Mouse (Mus musculus): ENCODE measurements around the gene Pim2. TPM values are rescaled to one million over a fixed set of nuclear protein-coding genes. Genes with fewer than 3 reads are reported as not detected.

The Pim2 gene
- 1 to 10 TPM; 7.1 to 7.2 TPM for total RNA-seq (2023)

DNA sequence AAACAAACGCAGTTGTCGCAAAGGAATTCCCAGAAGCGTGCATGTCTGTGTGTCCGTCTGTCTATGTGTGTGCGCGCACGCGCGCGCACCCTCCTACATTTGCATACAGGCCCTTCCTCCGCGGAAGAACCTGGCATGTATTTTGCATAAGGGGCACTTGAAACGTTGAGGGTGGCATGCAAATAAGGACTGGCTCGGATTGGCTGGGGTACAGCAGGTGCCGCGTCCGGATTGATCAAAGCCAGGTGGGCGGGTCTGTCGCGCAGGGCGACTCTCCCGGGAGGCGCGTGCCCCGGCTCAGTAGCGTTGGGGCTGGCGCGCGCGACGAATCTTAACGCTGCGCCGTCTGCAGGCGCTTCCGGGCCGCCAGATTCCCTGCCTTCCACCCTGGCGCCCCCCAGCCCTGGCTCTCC, at the start of gene Pim2:
Gene Pim2, plus strand, starts transcription at position 256 of the 413 bp plus-strand sequence.

DNA sequence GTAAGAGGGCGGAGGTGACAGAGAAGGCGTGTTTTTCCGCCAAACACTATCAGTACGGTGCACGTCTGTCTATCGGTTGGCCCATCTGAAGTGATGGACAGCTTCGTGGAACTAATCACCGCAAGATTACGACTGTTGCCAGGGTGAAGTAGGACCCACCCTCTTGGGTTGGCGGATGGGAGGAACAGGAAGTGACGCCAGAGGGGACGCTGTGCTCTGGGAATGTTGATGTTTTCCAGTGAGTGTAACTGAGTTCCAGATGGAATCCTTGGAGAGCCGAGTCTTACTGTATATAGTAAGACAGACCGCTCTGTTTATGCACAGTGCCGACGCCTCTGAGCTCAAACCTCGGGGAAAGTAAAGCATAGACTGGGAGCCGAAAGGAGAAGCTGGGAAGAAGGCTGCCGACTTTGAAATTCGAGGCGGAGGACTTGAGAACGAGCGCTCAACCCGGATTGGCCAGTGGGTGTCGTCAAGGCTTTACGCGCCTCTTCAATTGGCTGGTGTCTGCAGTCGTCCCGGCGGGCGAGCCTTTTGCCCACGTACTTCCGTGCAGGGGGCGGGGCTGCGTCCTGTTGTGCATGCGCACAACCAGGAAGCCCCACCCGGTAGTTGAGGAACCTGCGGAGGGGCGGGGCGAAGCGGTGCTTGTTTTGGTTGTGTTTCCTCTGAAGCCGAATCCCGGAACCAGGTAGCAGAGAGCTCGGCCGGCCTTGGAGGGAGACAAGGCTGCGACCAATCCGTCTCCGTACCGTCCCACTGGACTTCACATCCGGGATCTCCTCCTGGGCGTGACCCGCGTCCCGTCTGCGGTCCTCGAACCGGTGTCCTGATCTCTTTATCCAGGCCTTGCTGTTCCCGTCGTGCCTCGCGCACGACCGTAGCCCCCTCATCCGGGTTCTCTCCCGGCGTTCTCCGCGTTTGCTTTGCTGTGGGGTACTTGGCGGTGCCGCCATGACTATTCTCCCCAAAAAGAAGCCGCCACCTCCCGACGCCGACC, 36.6 kb upstream of the Pim2 start, which contains the start of gene Otud5:
Gene Otud5, plus strand, starts transcription at position 202 of the 1,000 bp plus-strand sequence.

DNA sequence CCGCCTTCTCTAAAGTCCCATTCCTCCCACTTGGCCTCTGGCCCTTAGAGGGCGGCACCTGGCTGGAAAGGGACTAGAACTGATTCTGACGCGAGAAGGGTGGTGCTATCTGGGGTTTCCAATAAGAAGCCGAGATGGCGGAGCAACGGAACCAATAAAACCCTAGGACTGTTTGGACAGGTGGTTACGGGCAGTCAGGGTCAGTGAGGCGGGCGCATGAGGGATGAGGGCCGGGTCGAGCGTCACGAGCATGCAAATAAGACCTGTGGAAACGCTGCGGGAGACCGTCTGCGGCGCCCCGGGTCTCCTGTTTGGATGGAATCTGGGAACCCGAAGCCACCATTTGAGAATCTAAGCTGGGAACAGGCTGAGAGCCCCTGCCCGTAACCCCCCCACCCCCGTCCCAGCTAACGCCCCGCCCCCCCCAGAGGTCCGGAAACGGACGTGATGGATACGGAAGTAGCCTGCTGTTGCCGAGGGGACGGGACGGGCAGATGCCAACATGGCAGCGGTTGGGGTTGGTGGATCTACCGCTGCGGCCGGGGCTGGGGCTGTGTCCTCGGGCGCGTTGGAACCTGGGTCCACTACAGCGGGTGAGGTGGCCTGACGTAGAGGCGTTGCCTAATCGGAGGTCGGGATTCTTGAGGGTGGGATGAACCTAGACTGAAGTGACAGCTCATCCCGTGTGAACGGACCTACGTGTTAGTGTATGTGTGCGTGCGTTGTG, 5.9 kb downstream of the Pim2 start, which contains the start of gene Slc35a2:
Gene Slc35a2, plus strand, starts transcription at position 188 of the 727 bp plus-strand sequence.

DNA sequence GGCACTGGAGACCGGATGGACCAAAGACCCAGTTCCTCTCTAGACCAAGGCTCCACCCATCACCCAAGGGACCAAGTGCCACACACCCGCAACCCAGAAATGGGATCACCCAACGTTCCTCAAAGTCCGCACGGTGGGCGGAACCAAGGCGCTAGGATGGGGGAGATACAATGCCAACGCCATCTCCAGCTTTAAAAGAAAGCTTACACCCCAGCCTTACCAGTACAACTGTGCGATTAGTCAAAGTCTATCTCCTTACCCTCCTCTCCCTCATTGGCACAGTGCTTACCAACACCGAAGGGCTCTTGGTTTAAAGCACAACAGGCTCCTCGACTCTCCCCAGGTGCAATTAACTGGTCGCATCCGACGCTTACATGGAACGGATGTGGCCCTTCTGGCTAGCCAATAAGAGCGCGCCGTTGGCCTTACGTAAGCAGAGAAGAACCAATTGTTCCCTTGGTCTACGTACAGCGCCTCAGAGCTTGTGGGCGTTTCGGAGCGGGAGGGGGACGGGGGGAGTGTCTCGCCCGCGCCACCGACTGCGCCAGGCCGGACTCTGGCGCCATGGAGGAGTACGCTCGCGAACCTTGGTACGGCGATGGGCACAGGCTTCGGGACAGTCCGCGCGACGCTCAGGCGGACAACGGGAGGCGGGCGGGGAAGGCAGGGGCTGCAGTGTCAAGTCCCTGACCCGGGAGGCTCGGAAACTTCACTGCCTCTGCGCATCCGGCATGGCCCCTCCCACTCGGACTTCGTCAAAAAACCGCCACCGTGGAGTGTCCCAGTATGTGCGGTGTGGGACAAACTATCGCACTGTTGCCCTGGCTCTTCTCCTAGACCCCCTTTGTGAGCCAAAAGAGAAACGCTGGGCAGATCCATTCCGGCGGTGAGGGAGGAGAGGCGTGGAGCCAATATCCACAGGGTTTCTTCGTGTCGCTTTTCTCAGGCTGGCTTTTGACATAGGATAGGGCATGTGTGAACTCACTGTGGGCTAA, 21.1 kb downstream of the Pim2 start, which contains the start of the genes Pqbp1 and Timm17b:
Gene Pqbp1, minus strand, starts transcription at position 390 of the 995 bp plus-strand sequence.
Gene Timm17b, plus strand, starts transcription at position 478 of the 995 bp plus-strand sequence.

DNA sequence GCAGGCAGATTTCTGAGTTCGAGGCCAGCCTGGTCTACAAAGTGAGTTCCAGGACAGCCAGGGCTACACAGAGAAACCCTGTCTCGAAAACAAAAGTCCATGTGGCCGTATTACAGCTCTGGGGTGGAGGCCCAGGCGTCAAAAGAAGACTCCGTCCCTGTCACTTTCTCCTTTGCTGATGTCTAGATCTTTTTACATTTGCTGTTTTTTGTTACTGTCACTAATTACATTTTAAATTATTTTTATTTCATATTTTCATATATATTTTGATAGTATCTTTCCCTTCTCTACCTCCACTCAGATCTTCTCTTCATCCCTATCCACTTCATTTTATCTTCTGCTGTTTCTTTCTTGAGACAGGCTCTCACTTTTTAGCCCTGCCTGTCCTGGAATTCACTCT, 29.7 kb downstream of the Pim2 start, which contains the start of gene Gm10491:
Gene Gm10491, minus strand, starts transcription at position 101 of the 400 bp plus-strand sequence.

DNA sequence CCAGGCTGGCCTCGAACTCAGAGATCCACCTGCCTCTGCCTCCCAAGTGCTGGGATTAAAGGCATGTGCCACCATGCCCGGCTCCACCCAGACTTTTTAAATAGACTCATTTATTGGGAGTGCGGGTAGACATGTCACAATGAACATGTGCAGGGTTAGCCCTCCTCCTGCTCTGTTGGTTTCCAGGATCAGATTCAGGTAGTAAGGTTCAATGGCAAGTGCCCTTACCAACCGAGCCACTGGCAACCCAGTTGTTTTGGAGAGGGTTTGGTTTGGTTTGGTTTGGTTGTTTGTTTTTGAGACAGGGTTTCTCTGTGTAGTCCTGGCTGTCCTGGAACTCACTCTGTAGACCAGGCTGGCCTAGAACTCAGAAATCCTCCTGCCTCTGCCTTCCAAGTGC, 31.2 kb downstream of the Pim2 start, which contains the start of gene Gm10490:
Gene Gm10490, plus strand, starts transcription at position 301 of the 400 bp plus-strand sequence.

DNA sequence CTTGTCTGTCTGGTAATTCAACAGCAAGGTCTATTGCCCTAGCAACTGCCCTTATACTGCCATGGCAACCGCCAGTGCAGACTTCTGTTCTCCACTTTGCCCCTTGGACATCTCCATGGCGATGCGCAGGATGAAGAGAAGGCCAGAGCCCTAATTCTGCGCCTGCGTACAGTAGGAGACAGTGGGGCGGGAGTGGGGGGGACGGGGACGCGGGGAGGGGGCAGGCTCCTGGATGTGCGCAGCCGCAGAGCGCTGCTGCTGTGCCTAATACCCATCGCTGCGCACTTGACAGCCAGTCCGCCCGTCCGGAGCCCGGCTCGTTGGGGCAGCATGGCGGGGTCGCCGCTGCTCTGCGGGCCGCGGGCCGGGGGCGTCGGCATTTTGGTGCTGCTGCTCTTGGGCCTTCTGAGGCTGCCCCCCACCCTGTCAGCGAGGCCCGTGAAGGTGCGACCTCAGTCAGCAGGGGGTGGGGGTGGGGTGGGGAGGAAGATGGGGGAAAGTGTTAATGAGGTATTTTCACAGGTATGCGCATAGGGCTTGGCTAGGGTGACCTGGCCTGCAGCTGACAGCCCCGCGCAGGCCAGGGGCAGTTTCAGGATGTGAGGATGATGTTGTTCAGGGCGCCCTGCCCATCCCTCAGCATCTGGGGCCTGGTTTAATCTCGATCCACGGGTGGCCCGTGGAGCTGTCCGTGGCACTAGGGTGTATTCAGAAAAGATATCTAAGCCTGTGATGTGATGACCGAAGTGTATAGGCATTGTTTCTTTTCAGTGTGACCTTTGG, 41.7 kb downstream of the Pim2 start, which contains the start of gene Pcsk1n:
Gene Pcsk1n, plus strand, starts transcription at position 222 of the 783 bp plus-strand sequence.

DNA sequence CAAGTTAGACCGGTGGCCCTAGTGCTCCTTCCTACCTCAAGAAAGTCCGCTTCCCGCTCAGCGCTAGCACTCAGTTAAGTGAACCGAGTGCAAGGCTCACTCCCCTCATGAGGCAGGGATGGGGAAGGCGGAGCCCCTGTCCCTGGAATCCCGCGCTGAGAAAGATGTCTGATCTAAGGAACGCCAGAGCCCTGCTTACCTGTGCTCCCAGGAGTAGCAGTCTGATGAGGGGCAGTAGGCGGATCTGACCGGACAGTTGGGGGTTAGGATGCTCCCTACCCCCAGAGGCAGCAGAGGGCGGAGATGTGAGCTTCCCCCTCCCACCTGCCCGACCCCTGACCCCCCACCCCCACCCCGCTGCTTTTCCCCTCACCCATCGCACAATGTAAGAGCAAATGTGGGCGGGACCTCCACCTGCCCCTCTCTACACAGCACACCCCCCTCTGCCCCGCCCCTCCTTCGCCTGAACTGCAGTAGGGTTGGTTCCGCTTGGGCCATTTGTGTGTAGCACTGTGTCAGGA, 50.3 kb downstream of the Pim2 start, which contains the start of gene Eras:
Gene Eras, minus strand, starts transcription at position 338 of the 521 bp plus-strand sequence.

Other genes with a start within 250 kb of the Pim2 start
- gene Syp, start 239.8 kb upstream of the Pim2 start, total RNA-seq (2023) = 1 to 10 TPM in 1 of 2 experiments, not detected in 1; 1.0 TPM
- gene Prickle3, start 221.0 kb upstream of the Pim2 start, total RNA-seq (2023) = 10 to 100 TPM; 22.3 to 26.5 TPM
- 10 to 100 TPM; 78.2 to 91.8 TPM for gene Plp2, start 206.9 kb upstream of the Pim2 start, total RNA-seq (2023)
- gene Magix, start 197.0 kb upstream of the Pim2 start, total RNA-seq (2023) = not detected
- gene Gpkow, start 181.1 kb upstream of the Pim2 start, total RNA-seq (2023) = 10 to 100 TPM; 38.6 to 45.8 TPM
- 10 to 100 TPM; 42.0 to 42.8 TPM for gene Wdr45, start 163.9 kb upstream of the Pim2 start, total RNA-seq (2023)
- gene Gm45208, start 156.0 kb upstream of the Pim2 start, total RNA-seq (2023) = not detected
- 10 to 100 TPM in 1 of 2 experiments, 1 to 10 TPM in 1; 8.2 to 10.6 TPM for gene Praf2, start 149.8 kb upstream of the Pim2 start, total RNA-seq (2023)
- not detected for gene Ccdc120, start 127.4 kb upstream of the Pim2 start, total RNA-seq (2023)
- 100 to 1,000 TPM; 109 to 115 TPM for gene Tfe3, start 115.7 kb upstream of the Pim2 start, total RNA-seq (2023)
- gene Gripap1, start 88.5 kb upstream of the Pim2 start, total RNA-seq (2023) = 100 to 1,000 TPM; 114 to 122 TPM
- gene Kcnd1, start 56.0 kb upstream of the Pim2 start, total RNA-seq (2023) = 1 to 10 TPM; 2.0 to 5.9 TPM
- gene Otud5, start 36.9 kb upstream of the Pim2 start, total RNA-seq (2023) = 100 to 1,000 TPM; 147 to 152 TPM
- 10 to 100 TPM; 30.2 to 34.2 TPM for gene Slc35a2, start 5.8 kb downstream of the Pim2 start, total RNA-seq (2023)
- 10 to 100 TPM; 40.6 to 46.7 TPM for gene Pqbp1, start 21.0 kb downstream of the Pim2 start, total RNA-seq (2023)
- gene Timm17b, start 21.1 kb downstream of the Pim2 start, total RNA-seq (2023) = 10 to 100 TPM; 28.4 to 31.2 TPM
- gene Gm10491, start 29.6 kb downstream of the Pim2 start, total RNA-seq (2023) = not detected
- not detected for gene Gm10490, start 31.3 kb downstream of the Pim2 start, total RNA-seq (2023)
- not detected for gene Pcsk1n, start 41.6 kb downstream of the Pim2 start, total RNA-seq (2023)
- gene Eras, start 50.3 kb downstream of the Pim2 start, total RNA-seq (2023) = not detected
- 10 to 100 TPM in 1 of 2 experiments, 1 to 10 TPM in 1; 8.1 to 11.2 TPM for gene Hdac6, start 69.6 kb downstream of the Pim2 start, total RNA-seq (2023)
- gene Gata1, start 99.8 kb downstream of the Pim2 start, total RNA-seq (2023) = not detected
- not detected for gene Glod5, start 140.2 kb downstream of the Pim2 start, total RNA-seq (2023)
- 10 to 100 TPM; 13.8 to 15.7 TPM for gene Suv39h1, start 196.5 kb downstream of the Pim2 start, total RNA-seq (2023)
- gene Was, start 212.2 kb downstream of the Pim2 start, total RNA-seq (2023) = 100 to 1,000 TPM; 141 to 157 TPM